Mouse (Mus musculus) forebrain, embryonic 15.5 days (tissue): Measurements from ENCODE around the gene Fkbp2. TPM values are rescaled to one million over a fixed set of nuclear protein-coding genes. Genes with fewer than 3 reads are reported as not detected.
"Not testable (repeated sequence)": the region's sequence is repeated elsewhere in the genome, so short reads cannot be mapped to it uniquely, and the experiment has no call there.

ENCODE experiments used
- ATAC-seq: fragments of 200-750 bp; cut with Nextera tagmentation; replicated peaks from 2 replicates; pipeline ENCODE4 v1.8.0; 2017; ENCODE audit warnings: mild to moderate bottlenecking, moderate TSS enrichment, moderate library complexity
- H3K27ac ChIP-seq: fragments of 300-500 bp; sonication (generic); replicated peaks from 2 replicates; pipeline ENCODE4 v1.5.1; 2015; ENCODE audit warnings: mild to moderate bottlenecking, inconsistent platforms
- H3K27me3 ChIP-seq: fragments of 300-500 bp; sonication (generic); 2 replicates; pipeline ENCODE4 v1.6.1; 2015; ENCODE audit warnings: inconsistent platforms
- H3K36me3 ChIP-seq: fragments of 300-500 bp; sonication (generic); 2 replicates; pipeline ENCODE4 v1.6.1; 2015; ENCODE audit warnings: mild to moderate bottlenecking, inconsistent platforms
- H3K4me1 ChIP-seq: fragments of 300-500 bp; sonication (generic); 2 replicates; pipeline ENCODE4 v1.6.1; 2015; ENCODE audit warnings: inconsistent platforms
- H3K4me2 ChIP-seq: fragments of 300-500 bp; sonication (generic); replicated peaks from 2 replicates; pipeline ENCODE4 v1.6.1; 2015; ENCODE audit warnings: mild to moderate bottlenecking, inconsistent platforms
- H3K4me3 ChIP-seq: fragments of 300-500 bp; sonication (generic); 2 replicates; pipeline ENCODE4 v1.5.1; 2015; ENCODE audit warnings: mild to moderate bottlenecking, inconsistent platforms
- H3K9ac ChIP-seq: fragments of 300-500 bp; sonication (generic); replicated peaks from 2 replicates; pipeline ENCODE4 v1.6.1; 2015; ENCODE audit warnings: mild to moderate bottlenecking, inconsistent platforms
- H3K9me3 ChIP-seq: fragments of 300-500 bp; sonication (generic); 2 replicates; pipeline ENCODE4 v1.6.1; 2016; ENCODE audit warnings: inconsistent platforms
- WGBS: fragments of 180-500 bp; shearing (Covaris S2); methylation state at CpG from one replicate; pipeline ENCODE4 v1.1.7; 2015; ENCODE audit warnings: mixed read lengths; 5-methylcytosine and 5-hydroxymethylcytosine counted together
- polyA plus RNA-seq: library from polyadenylated mRNA; unstranded; fragments of >200 nt; fragmentation: Nextera tagmentation; extraction: Ambion mirVana; gene quantifications from 2 replicates; pipeline ENCODE4 v1.2.1, GENCODE M21; 2015

The Fkbp2 gene
- polyA plus RNA-seq, 1 experiment from 2014 or later = 83.7 TPM

GRCm38 (mm10) chr19:6997721-6998290 is 17.5 kb upstream of the Fkbp2 start:
- peaks cover 32% of the 10 kb centered on the region for H3K4me1 ChIP-seq
- no peaks in the 10 kb centered on the region for H3K9me3 ChIP-seq
- H3K36me3 ChIP-seq = 0 out of 2 replicates have a peak, but pooled peaks cover 9% of the 10 kb centered on the region
- H3K4me2 ChIP-seq = no peak overlapping the region
- no peak overlapping the region for H3K27ac ChIP-seq
- no peak for ATAC-seq
- no peaks in the 10 kb centered on the region for H3K27me3 ChIP-seq
- H3K9ac ChIP-seq = no peak overlapping the region
- H3K4me3 ChIP-seq = no peak overlapping the region
- 75% methylated on average over 9 of the region's 9 CpGs for WGBS

- 0 out of 2 replicates have a peak, but pooled peaks cover 9% of the 10 kb centered on the region for H3K36me3 ChIP-seq
Measured at GRCm38 (mm10) chr19:6996006-6996405, 15.7 kb upstream of the Fkbp2 start, which contains the start of the genes Nudt22 and Trpt1. TSS of gene Nudt22 (minus strand) at chr19:6996117. TSS of gene Trpt1 (plus strand) at chr19:6996131.

GRCm38 (mm10) chr19:6995255-6995991 is 15.1 kb upstream of the Fkbp2 start:
- Histone ChIP-seq H3K4me1 (peaks cover 40% of the 10 kb centered on the region), H3K4me2 (peak overlapping the region; percentile 82)

More at GRCm38 (mm10) chr19:6996006-6996405, 15.7 kb upstream of the Fkbp2 start, which contains the start of the genes Nudt22 and Trpt1:
- Histone ChIP-seq H3K27me3 (no peaks in the 10 kb centered on the region), H3K27ac (peak within 1 kb of the TSS; percentile 63), H3K9ac (peak within 1 kb of the TSS; percentile 67), H3K4me1 (peaks cover 40% of the 10 kb centered on the region), H3K4me2 (peak within 1 kb of the TSS; percentile 82), H3K9me3 (no peaks in the 10 kb centered on the region), H3K4me3 (peak within 1 kb of the TSS; percentile 60)
- ATAC-seq = peak; percentile 65
- under 1% methylated on average over 24 of the region's 24 CpGs for WGBS

GRCm38 (mm10) chr19:6994489-6994888 is 14.2 kb upstream of the Fkbp2 start:
- Histone ChIP-seq H3K36me3 (0 out of 2 replicates have a peak, but pooled peaks cover 2% of the 10 kb centered on the region), H3K27me3 (no peaks in the 10 kb centered on the region), H3K9me3 (no peaks in the 10 kb centered on the region), H3K27ac (no peak overlapping the region), H3K4me2 (no peak overlapping the region), H3K4me3 (no peak overlapping the region), H3K9ac (no peak overlapping the region), H3K4me1 (peaks cover 40% of the 10 kb centered on the region)
- ATAC-seq = no peak
- WGBS = 84% methylated on average over 8 of the region's 8 CpGs

More at GRCm38 (mm10) chr19:6995255-6995991, 15.1 kb upstream of the Fkbp2 start:
- Histone ChIP-seq H3K9me3 (no peaks in the 10 kb centered on the region), H3K36me3 (0 out of 2 replicates have a peak, but pooled peaks cover 9% of the 10 kb centered on the region), H3K9ac (peak overlapping the region; percentile 67), H3K4me3 (peak overlapping the region; percentile 60), H3K27me3 (no peaks in the 10 kb centered on the region), H3K27ac (no peak overlapping the region)
- WGBS = 50% methylated on average over 21 of the region's 21 CpGs
- ATAC-seq = no peak

- H3K4me1 ChIP-seq = peaks cover 40% of the 10 kb centered on the region
- H3K4me2 ChIP-seq = no peak overlapping the region
- ATAC-seq = no peak
- H3K9ac ChIP-seq = no peak overlapping the region
- no peaks in the 10 kb centered on the region for H3K36me3 ChIP-seq
- 90% methylated on average over 8 of the region's 8 CpGs for WGBS
- H3K27me3 ChIP-seq = no peaks in the 10 kb centered on the region
- H3K4me3 ChIP-seq = no peak overlapping the region
- H3K9me3 ChIP-seq = no peaks in the 10 kb centered on the region
- H3K27ac ChIP-seq = no peak overlapping the region
Measured at GRCm38 (mm10) chr19:6994002-6994401, 13.7 kb upstream of the Fkbp2 start.

GRCm38 (mm10) chr19:6993011-6993770 is 12.9 kb upstream of the Fkbp2 start:
- Histone ChIP-seq H3K4me2 (peak overlapping the region; percentile 92), H3K9ac (peak overlapping the region; percentile 62), H3K36me3 (no peaks in the 10 kb centered on the region), H3K27me3 (no peaks in the 10 kb centered on the region), H3K9me3 (no peaks in the 10 kb centered on the region), H3K4me3 (peak overlapping the region; percentile 60), H3K27ac (peak overlapping the region; percentile 60), H3K4me1 (peaks cover 42% of the 10 kb centered on the region)
- 59% methylated on average over 14 of the region's 14 CpGs for WGBS
- peak; percentile 14; the same call in 1 of the 2 replicates for ATAC-seq

- Histone ChIP-seq H3K4me1 (peaks cover 48% of the 10 kb centered on the region), H3K4me3 (peak within 1 kb of the TSS; percentile 60), H3K4me2 (peak within 1 kb of the TSS; percentile 92), H3K9me3 (no peaks in the 10 kb centered on the region), H3K9ac (peak within 1 kb of the TSS; percentile 62), H3K27ac (peak within 1 kb of the TSS; percentile 60), H3K27me3 (no peaks in the 10 kb centered on the region), H3K36me3 (no peaks in the 10 kb centered on the region)
- peak; percentile 95 for ATAC-seq
- WGBS = 1% methylated on average over 37 of the region's 37 CpGs
Measured at GRCm38 (mm10) chr19:6992011-6992858, 11.9 kb upstream of the Fkbp2 start, which contains the start of gene Dnajc4. TSS of gene Dnajc4 (minus strand) at chr19:6992572.

GRCm38 (mm10) chr19:6991166-6991565 is 10.9 kb upstream of the Fkbp2 start:
- not testable (repeated sequence) for H3K9me3 ChIP-seq, H3K9ac ChIP-seq, H3K36me3 ChIP-seq, H3K27me3 ChIP-seq, H3K27ac ChIP-seq, ATAC-seq, H3K4me2 ChIP-seq, H3K4me3 ChIP-seq
- peaks cover 47% of the 10 kb centered on the region for H3K4me1 ChIP-seq
- WGBS = 92% methylated on average over 6 of the region's 6 CpGs

- peaks cover 47% of the 10 kb centered on the region for H3K4me1 ChIP-seq
- WGBS = 85% methylated on average over 6 of the region's 6 CpGs
Measured at GRCm38 (mm10) chr19:6990712-6991111, 10.4 kb upstream of the Fkbp2 start.

GRCm38 (mm10) chr19:6989251-6989650 is 8.9 kb upstream of the Fkbp2 start:
- Histone ChIP-seq H3K9ac (no peak overlapping the region), H3K4me2 (no peak overlapping the region), H3K4me1 (peaks cover 33% of the 10 kb centered on the region), H3K27me3 (no peaks in the 10 kb centered on the region), H3K27ac (no peak overlapping the region), H3K9me3 (no peaks in the 10 kb centered on the region), H3K4me3 (no peak overlapping the region), H3K36me3 (0 out of 2 replicates have a peak, but pooled peaks cover 4% of the 10 kb centered on the region)
- 89% methylated on average over 8 of the region's 8 CpGs for WGBS
- no peak for ATAC-seq

More at GRCm38 (mm10) chr19:6990712-6991111, 10.4 kb upstream of the Fkbp2 start:
- H3K27ac ChIP-seq = no peak overlapping the region
- no peak overlapping the region for H3K4me2 ChIP-seq
- H3K36me3 ChIP-seq = no peaks in the 10 kb centered on the region
- no peak overlapping the region for H3K9ac ChIP-seq
- H3K9me3 ChIP-seq = no peaks in the 10 kb centered on the region
- H3K27me3 ChIP-seq = no peaks in the 10 kb centered on the region
- H3K4me3 ChIP-seq = no peak overlapping the region
- ATAC-seq = no peak

- Histone ChIP-seq H3K4me3 (peak overlapping the region; percentile 79), H3K4me2 (peak overlapping the region; percentile 75), H3K36me3 (0 out of 2 replicates have a peak, but pooled peaks cover 9% of the 10 kb centered on the region), H3K4me1 (peaks cover 29% of the 10 kb centered on the region), H3K9ac (peak overlapping the region; percentile 74), H3K27me3 (no peaks in the 10 kb centered on the region), H3K9me3 (no peaks in the 10 kb centered on the region), H3K27ac (peak overlapping the region; percentile 66)
- no peak for ATAC-seq
- 5% methylated on average over 8 of the region's 8 CpGs for WGBS
Measured at GRCm38 (mm10) chr19:6987904-6988285, 7.6 kb upstream of the Fkbp2 start.
